In the genomic region with DNA sequence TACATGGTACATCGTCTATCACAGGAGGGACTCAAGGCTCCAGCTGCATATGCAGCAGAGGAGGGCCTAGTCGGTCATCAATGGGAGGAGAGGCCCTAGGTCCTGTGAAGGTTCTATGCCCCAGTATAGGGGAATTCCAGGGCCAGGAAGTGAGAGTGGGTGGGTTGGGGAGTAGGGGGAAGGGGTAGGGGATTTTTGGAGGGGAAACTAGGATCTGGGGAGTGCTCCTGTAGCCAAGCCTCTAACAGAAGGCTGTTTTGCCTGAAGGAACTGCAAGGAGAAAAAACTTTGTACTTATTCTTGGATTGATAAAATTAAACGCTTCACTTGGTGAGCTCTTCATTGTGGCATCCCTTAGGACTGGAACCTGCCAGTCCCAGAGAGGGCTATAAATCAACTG, we compare ENCODE assay signal across 16 mouse cellular contexts.
"Had no signal": no experiment of that assay in that cellular context is flagged by ENCODE, and none has a peak within 500 bp of the region (broad histone marks: within the 10 kb centered on the region; RNA-seq: fewer than 3 reads in every experiment).

No protein-coding gene starts in this region.

- H3K4me3 ChIP-seq: neural tube, embryonic 13.5 days; neural tube, embryonic 15.5 days; stomach, embryonic 15.5 days had no signal

- H3K27ac ChIP-seq: neural tube, embryonic 13.5 days; neural tube, embryonic 15.5 days; stomach, embryonic 15.5 days; stomach, postnatal 0 days had no signal

- H3K4me2 ChIP-seq: neural tube, embryonic 13.5 days; neural tube, embryonic 15.5 days; stomach, embryonic 15.5 days had no signal

- H3K36me3 ChIP-seq: neural tube, embryonic 13.5 days; neural tube, embryonic 15.5 days; stomach, embryonic 15.5 days had no signal

- H3K9me3 ChIP-seq: neural tube, embryonic 13.5 days; stomach, embryonic 15.5 days had no signal

- DNase-seq: retina, postnatal 1 day; right cerebral cortex, adult 18-20 months; right cerebral cortex, postnatal 14 days; right cerebral cortex, postnatal 25 days; right cerebral cortex, postnatal 4 days; spleen, adult 18-20 months; thymus, adult 18-20 months; thymus, adult 2 months; thymus, postnatal 14 days; thymus, postnatal 25 days; thymus, postnatal 36 days; thymus, postnatal 4 days had no signal

- H3K9ac ChIP-seq: neural tube, embryonic 13.5 days; neural tube, embryonic 15.5 days; stomach, embryonic 15.5 days had no signal

- H3K27me3 ChIP-seq: neural tube, embryonic 13.5 days; neural tube, embryonic 15.5 days; stomach, embryonic 15.5 days had no signal

- H3K4me1 ChIP-seq: neural tube, embryonic 13.5 days; neural tube, embryonic 15.5 days; stomach, embryonic 15.5 days had no signal
